Mouse (Mus musculus): ENCODE measurements around the gene Sept10. TPM values are rescaled to one million over a fixed set of nuclear protein-coding genes. Genes with fewer than 3 reads are reported as not detected.

The Sept10 gene
- polyA plus RNA-seq, 1 experiment from 2014 or later, result 32.4 TPM

DNA sequence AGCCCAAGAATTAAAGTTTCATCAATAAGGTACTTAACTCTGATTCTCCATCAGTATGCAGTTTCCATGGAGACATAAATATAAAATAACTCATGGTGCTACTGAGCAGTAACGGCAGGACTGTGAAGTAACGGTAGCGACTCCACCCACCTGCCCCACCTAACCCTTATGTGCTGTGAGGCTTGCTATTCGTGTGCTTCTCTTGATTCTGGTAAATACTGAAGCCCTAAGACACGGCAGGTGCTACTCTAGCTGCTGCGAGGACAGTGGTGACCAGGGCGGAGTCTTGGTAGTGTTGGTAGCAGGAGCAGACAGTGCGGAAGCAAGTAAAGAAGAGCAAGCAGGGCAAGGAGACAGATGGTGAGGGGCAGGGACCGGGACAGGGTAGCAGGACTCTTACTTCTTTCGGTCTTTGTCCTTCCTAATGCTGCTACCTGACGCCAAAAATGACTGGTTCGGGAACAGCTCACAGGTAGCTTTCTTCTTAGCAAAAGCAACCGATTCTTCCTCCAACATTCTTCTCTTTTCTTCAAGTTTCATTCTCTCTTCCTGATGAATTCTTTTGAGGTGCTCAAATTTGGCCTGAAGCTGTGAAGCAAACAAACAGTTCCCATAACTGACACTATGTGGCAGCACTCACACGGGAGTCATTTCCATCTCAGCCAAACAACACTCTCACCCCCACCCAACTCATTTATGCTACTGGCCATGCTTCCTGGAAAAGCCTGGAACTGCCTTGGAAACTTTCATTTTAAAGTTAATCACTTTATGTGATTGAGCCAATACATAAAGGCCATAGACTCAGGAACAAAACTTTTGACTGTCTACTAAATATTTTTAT is 55.3 kb downstream of the Sept10 start:
- DNase-seq (ENCODE audit: low spot score) (peak; percentile 53), ATAC-seq (ENCODE audit: low FRiP score) (no peak)
- Histone ChIP-seq H3K9ac (ENCODE audit: low read depth, low read length) (no peak overlapping the region), H3K27ac (ENCODE audit: low read depth, low read length) (no peak overlapping the region), H3K4me3 (ENCODE audit: low read depth, low read length) (no peak overlapping the region), H3K27me3 (ENCODE audit: control insufficient read depth, insufficient read depth, low read length) (no peaks in the 10 kb centered on the region), H3K9me3 (ENCODE audit: control insufficient read depth, low read length) (no peaks in the 10 kb centered on the region), H3K4me2 (replicated peaks; ENCODE audit: low read depth, low read length) (no peak overlapping the region), H3K36me3 (ENCODE audit: control insufficient read depth, insufficient read depth, low read length) (no peaks in the 10 kb centered on the region), H3K4me1 (replicated peaks; ENCODE audit: control insufficient read depth, insufficient read depth, low read length) (no peaks in the 10 kb centered on the region)
- WGBS, result 69% methylated on average over 14 of the region's 14 CpGs

DNA sequence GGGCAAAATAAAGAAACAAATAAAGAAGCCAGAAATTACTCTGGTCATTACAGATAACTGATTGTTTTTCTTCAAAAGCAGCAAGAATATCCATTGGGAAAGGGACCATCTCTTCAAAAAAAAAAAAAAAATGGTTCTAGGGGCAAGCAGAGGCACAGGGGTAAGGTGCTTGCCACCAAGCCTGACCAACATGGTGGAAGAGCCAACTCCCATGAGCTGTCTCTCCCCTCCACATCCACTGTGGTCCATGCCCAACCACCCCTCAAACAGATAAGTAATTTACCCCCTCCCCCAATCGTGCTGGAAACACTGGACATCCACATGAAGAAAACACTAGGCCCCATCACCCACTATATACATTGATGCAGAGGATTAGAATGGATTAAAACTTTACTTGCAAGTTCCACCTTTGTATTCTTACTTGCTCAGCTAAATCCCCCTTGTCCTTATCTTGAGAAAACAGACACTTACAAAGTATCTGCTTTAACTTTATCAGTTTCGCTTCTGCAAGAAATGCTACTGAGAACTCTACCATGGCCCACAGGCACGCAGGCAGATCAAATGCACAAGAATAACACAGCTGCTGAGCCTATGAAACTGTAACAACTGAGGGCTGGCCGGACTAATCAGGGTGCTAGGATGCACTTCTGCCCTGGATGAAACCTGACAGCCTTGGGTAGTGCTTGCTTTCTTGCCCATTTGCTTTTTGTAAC is 59.3 kb downstream of the Sept10 start:
- H3K36me3 ChIP-seq (ENCODE audit: control insufficient read depth, insufficient read depth, low read length), result no peaks in the 10 kb centered on the region
- no peak overlapping the region for H3K4me3 ChIP-seq (ENCODE audit: low read depth, low read length)
- no peaks in the 10 kb centered on the region for H3K4me1 ChIP-seq (replicated peaks; ENCODE audit: control insufficient read depth, insufficient read depth, low read length)
- no peaks in the 10 kb centered on the region for H3K9me3 ChIP-seq (ENCODE audit: control insufficient read depth, low read length)
- H3K27ac ChIP-seq (ENCODE audit: low read depth, low read length), result no peak overlapping the region
- no peaks in the 10 kb centered on the region for H3K27me3 ChIP-seq (ENCODE audit: control insufficient read depth, insufficient read depth, low read length)
- H3K9ac ChIP-seq (ENCODE audit: low read depth, low read length), result no peak overlapping the region
- 60% methylated on average over 4 of the region's 4 CpGs for WGBS
- ATAC-seq (ENCODE audit: low FRiP score) (no peak), DNase-seq (ENCODE audit: low spot score) (no peak)
- H3K4me2 ChIP-seq (replicated peaks; ENCODE audit: low read depth, low read length), result no peak overlapping the region

DNA sequence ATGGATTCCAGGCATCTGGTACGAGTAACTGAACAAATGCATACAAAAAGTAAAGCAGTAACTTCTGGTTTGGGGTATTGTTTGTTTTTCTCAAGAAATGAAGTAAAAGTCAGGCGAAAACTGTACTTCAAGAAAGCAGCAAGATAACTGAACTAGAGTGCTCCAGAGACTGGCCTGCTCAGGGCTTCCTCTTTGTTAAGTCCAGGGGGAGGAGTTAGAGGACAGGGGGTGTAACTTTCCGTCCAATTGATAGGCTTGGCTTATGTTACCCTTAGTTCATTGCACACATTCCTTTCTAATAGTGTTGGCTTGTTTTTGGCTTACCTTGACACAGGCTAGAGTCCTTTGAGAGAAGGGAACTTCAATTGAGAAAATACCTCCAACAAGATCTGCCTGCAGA is 63.0 kb downstream of the Sept10 start:
- DNase-seq (ENCODE audit: low spot score) (no peak), ATAC-seq (ENCODE audit: low FRiP score) (no peak)
- H3K4me2 ChIP-seq (replicated peaks; ENCODE audit: low read depth, low read length), result no peak overlapping the region

DNA sequence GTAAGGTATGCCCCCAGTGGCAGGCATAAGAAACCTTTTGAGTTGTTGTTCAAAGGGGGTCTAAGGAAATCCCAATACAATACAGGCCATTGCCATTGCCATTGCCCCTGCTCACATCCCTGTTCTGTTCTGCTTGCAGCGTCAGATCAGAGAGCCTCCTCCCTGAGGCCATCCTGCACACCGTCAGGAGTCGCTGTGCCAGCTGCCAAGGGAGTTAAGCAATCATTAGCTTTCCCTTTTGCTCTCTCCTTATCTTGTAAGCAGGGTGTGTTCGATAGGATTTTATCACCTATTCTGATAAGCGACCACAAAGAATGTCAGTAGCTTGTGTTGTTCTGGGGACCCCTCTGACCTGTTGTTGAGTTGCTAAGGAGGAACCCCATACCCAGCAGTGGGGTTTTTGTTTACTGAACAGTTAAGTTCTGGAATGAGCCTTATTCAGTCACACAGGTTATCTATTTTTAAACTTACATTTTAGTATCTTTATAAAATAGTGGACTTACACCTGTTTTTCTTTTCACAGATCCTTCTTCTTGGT is 69.0 kb downstream of the Sept10 start:
- WGBS, result 76% methylated on average over 5 of the region's 5 CpGs
- Histone ChIP-seq H3K9ac (ENCODE audit: low read depth, low read length) (no peak overlapping the region), H3K4me1 (replicated peaks; ENCODE audit: control insufficient read depth, insufficient read depth, low read length) (no peaks in the 10 kb centered on the region), H3K4me2 (replicated peaks; ENCODE audit: low read depth, low read length) (no peak overlapping the region), H3K9me3 (ENCODE audit: control insufficient read depth, low read length) (no peaks in the 10 kb centered on the region), H3K4me3 (ENCODE audit: low read depth, low read length) (no peak overlapping the region), H3K27me3 (ENCODE audit: control insufficient read depth, insufficient read depth, low read length) (no peaks in the 10 kb centered on the region), H3K36me3 (ENCODE audit: control insufficient read depth, insufficient read depth, low read length) (no peaks in the 10 kb centered on the region), H3K27ac (ENCODE audit: low read depth, low read length) (no peak overlapping the region)
- ATAC-seq (ENCODE audit: low FRiP score), result no peak
- DNase-seq (ENCODE audit: low spot score), result no peak

More for the DNA sequence above, 63.0 kb downstream of the Sept10 start:
- Histone ChIP-seq H3K4me1 (replicated peaks; ENCODE audit: control insufficient read depth, insufficient read depth, low read length) (no peaks in the 10 kb centered on the region), H3K9me3 (ENCODE audit: control insufficient read depth, low read length) (no peaks in the 10 kb centered on the region), H3K27ac (ENCODE audit: low read depth, low read length) (no peak overlapping the region), H3K4me3 (ENCODE audit: low read depth, low read length) (no peak overlapping the region), H3K36me3 (ENCODE audit: control insufficient read depth, insufficient read depth, low read length) (no peaks in the 10 kb centered on the region), H3K27me3 (ENCODE audit: control insufficient read depth, insufficient read depth, low read length) (no peaks in the 10 kb centered on the region), H3K9ac (ENCODE audit: low read depth, low read length) (no peak overlapping the region)
- 76% methylated on average over 3 of the region's 3 CpGs for WGBS

DNA sequence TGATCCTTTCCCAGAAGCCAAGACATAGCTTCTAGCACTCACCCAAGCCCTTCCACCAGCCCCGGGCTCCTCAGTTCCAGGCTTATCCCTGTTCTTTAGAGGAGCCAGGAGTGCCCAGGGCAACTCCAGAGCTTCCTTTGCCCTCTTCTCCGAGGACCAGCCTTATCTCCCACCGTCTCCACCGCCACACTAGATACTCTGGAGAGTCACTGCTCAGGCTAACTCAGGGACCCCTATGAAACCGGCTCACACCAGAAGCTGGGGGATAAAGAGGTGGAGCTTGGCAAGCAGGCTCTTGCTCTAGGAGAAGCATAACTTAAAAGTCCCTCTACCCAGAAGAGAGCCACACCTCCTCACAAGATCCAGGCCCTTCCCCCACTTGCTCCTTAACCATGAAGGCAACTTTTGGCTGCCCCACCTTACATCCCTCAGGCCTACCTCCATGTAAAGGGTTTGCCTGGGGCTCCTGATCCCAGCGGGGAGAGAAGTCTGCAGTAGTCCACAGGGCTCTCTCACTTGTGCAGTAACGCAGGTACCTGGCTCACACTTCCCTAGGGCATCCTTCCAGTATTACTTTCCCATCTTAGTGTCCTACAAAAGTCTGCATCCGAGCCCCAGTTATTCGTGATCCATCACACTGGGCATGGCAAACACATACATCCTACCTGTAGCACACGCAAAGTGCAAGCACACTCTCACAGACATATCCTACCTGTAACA is 70.5 kb downstream of the Sept10 start:
- Histone ChIP-seq H3K4me1 (replicated peaks; ENCODE audit: control insufficient read depth, insufficient read depth, low read length) (no peaks in the 10 kb centered on the region), H3K36me3 (ENCODE audit: control insufficient read depth, insufficient read depth, low read length) (no peaks in the 10 kb centered on the region), H3K9ac (ENCODE audit: low read depth, low read length) (no peak overlapping the region), H3K4me3 (ENCODE audit: low read depth, low read length) (no peak overlapping the region), H3K27ac (ENCODE audit: low read depth, low read length) (no peak overlapping the region), H3K9me3 (ENCODE audit: control insufficient read depth, low read length) (no peaks in the 10 kb centered on the region), H3K4me2 (replicated peaks; ENCODE audit: low read depth, low read length) (no peak overlapping the region), H3K27me3 (ENCODE audit: control insufficient read depth, insufficient read depth, low read length) (no peaks in the 10 kb centered on the region)
- WGBS, result 86% methylated on average over 10 of the region's 10 CpGs
- ATAC-seq (ENCODE audit: low FRiP score) (no peak; the same call in 1 of the 2 replicates), DNase-seq (ENCODE audit: low spot score) (no peak)

DNA sequence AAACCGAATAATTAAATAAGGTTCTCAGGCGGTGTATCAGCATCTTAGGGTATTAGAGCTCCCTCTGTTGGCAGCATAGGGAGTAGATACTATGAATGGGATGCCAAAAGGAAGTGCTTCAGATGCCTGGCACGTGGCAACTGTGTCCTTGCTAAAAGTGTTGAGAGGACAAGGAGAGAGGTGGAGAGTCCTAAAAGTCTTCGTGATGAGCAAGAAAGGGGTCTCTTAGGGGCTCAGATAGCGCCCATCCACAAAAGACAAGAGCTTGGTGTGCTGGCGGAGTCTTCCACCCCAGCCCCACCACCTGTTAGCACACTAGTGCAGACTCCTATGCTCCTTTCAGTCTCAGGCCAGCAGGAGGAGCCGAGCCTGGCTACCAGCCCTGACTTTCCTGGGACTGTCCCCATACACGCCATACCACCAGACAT is 71.7 kb downstream of the Sept10 start:
- Histone ChIP-seq H3K9me3 (ENCODE audit: control insufficient read depth, low read length) (no peaks in the 10 kb centered on the region), H3K4me1 (replicated peaks; ENCODE audit: control insufficient read depth, insufficient read depth, low read length) (no peaks in the 10 kb centered on the region), H3K4me2 (replicated peaks; ENCODE audit: low read depth, low read length) (no peak overlapping the region), H3K4me3 (ENCODE audit: low read depth, low read length) (no peak overlapping the region), H3K9ac (ENCODE audit: low read depth, low read length) (no peak overlapping the region), H3K27ac (ENCODE audit: low read depth, low read length) (no peak overlapping the region), H3K27me3 (ENCODE audit: control insufficient read depth, insufficient read depth, low read length) (no peaks in the 10 kb centered on the region), H3K36me3 (ENCODE audit: control insufficient read depth, insufficient read depth, low read length) (no peaks in the 10 kb centered on the region)
- 22% methylated on average over 8 of the region's 8 CpGs for WGBS
- DNase-seq (ENCODE audit: low spot score) (peak; percentile 74), ATAC-seq (ENCODE audit: low FRiP score) (peak; percentile 70; the same call in 1 of the 2 replicates)

DNA sequence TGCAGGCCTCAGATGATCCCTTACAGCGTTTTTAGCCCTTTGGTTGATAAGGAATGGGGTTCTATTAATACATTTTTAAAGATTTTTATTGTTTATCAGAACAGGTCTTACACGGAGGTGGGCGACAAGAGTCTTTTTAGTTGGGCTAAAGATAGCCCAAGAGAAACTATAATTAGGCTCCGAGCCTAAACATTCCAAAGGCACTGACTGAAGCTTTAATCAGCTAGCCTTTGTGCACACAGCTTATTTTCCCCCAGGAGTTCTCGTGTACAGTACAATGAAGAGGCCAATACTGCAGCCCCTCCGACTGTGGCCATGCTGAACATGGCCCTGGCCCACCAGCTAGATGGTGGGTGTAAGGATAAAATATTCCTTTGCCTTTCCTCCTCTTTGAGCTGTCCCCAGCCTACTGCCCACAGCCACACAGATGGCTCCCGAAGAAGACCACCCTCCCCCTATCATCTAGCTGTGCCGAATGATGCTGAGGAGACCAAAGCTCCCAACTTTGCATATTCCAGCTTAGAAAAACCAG is 88.1 kb downstream of the Sept10 start:
- no peak overlapping the region for H3K9ac ChIP-seq (ENCODE audit: low read depth, low read length)
- no peaks in the 10 kb centered on the region for H3K27me3 ChIP-seq (ENCODE audit: control insufficient read depth, insufficient read depth, low read length)
- no peaks in the 10 kb centered on the region for H3K36me3 ChIP-seq (ENCODE audit: control insufficient read depth, insufficient read depth, low read length)
- no peak overlapping the region for H3K4me3 ChIP-seq (ENCODE audit: low read depth, low read length)
- H3K9me3 ChIP-seq (ENCODE audit: control insufficient read depth, low read length), result no peaks in the 10 kb centered on the region
- no peak for ATAC-seq (ENCODE audit: low FRiP score)
- H3K4me2 ChIP-seq (replicated peaks; ENCODE audit: low read depth, low read length), result no peak overlapping the region
- no peak overlapping the region for H3K27ac ChIP-seq (ENCODE audit: low read depth, low read length)
- 77% methylated on average over 8 of the region's 8 CpGs for WGBS
- no peaks in the 10 kb centered on the region for H3K4me1 ChIP-seq (replicated peaks; ENCODE audit: control insufficient read depth, insufficient read depth, low read length)
- no peak for DNase-seq (ENCODE audit: low spot score)

DNA sequence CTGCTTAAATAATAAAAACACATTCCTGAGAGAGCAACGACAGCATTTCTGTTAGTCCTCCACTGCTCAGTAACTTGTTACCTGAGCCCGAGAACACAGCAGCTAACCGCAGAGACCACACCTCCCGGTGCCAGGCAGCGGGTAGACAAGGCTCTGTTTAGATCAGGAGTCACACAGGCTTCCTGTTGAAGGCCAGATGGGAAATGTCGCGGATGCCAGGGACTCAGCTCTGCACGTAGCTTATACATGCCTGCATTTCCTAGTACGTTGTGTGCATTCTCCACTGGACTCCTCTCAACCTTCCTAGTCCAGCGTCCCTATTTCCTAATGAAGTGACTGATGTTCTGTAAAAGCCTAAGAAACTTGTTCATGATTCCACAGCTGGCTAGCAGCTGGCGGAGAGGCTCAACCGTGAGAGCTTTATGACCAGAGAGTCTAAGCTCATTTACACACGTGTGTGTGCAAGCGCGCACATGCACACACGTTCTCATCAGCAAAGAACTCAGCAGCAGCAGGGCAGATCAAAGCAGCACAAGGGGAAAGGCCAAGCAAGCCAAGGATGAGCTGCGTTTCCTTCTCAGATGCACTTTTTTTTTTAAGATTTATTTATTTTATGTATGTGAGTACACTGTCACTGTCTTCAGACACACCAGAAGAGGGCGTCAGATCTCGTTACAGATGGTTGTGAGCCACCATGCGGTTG is 89.6 kb downstream of the Sept10 start:
- DNase-seq (ENCODE audit: low spot score) (peak; percentile 1), ATAC-seq (ENCODE audit: low FRiP score) (no peak)
- Histone ChIP-seq H3K4me1 (replicated peaks; ENCODE audit: control insufficient read depth, insufficient read depth, low read length) (no peaks in the 10 kb centered on the region), H3K9me3 (ENCODE audit: control insufficient read depth, low read length) (no peaks in the 10 kb centered on the region), H3K27ac (ENCODE audit: low read depth, low read length) (no peak overlapping the region), H3K4me2 (replicated peaks; ENCODE audit: low read depth, low read length) (no peak overlapping the region), H3K27me3 (ENCODE audit: control insufficient read depth, insufficient read depth, low read length) (no peaks in the 10 kb centered on the region), H3K9ac (ENCODE audit: low read depth, low read length) (no peak overlapping the region), H3K4me3 (ENCODE audit: low read depth, low read length) (no peak overlapping the region), H3K36me3 (ENCODE audit: control insufficient read depth, insufficient read depth, low read length) (no peaks in the 10 kb centered on the region)
- WGBS, result 84% methylated on average over 20 of the region's 20 CpGs

All from hindbrain, embryonic 11.5 days (tissue).